Mouse (Mus musculus): ENCODE results near the gene Tsfm.
"Not testable (repeated sequence)": the region's sequence is repeated elsewhere in the genome, so short reads cannot be mapped to it uniquely, and the experiment has no call there.

Gene Tsfm

GRCm38 (mm10) chr10:127063913-127064870, 33.6 kb upstream of the Tsfm start:
- DNase-seq (ENCODE audit: low spot score in 2 of 2): no peak

GRCm38 (mm10) chr10:127063239-127063872, 32.7 kb upstream of the Tsfm start, which contains the start of gene Cdk4:
TSS of gene Cdk4 (plus strand) at chr10:127063534.
- peak; percentile 87 to 95 for DNase-seq (ENCODE audit: low spot score in 2 of 2)

- DNase-seq (ENCODE audit: low spot score in 2 of 2): no peak
Observed at GRCm38 (mm10) chr10:127062503-127062902, 31.9 kb upstream of the Tsfm start.

GRCm38 (mm10) chr10:127062101-127062500, 31.5 kb upstream of the Tsfm start:
- DNase-seq (ENCODE audit: low spot score in 2 of 2): not testable (repeated sequence)

GRCm38 (mm10) chr10:127061513-127061912, 30.9 kb upstream of the Tsfm start:
- DNase-seq (ENCODE audit: low spot score in 2 of 2): no peak

- DNase-seq (ENCODE audit: low spot score in 2 of 2): no peak
Observed at GRCm38 (mm10) chr10:127061085-127061484, 30.4 kb upstream of the Tsfm start.

- DNase-seq (ENCODE audit: low spot score in 2 of 2): peak in 1 of 2 experiments; percentile 69
Observed at GRCm38 (mm10) chr10:127059968-127060916, 29.6 kb upstream of the Tsfm start, which contains the start of gene March9. TSS of gene March9 (minus strand) at chr10:127060184.

- no peak for DNase-seq (ENCODE audit: low spot score in 2 of 2)
Observed at GRCm38 (mm10) chr10:127059174-127059967, 28.7 kb upstream of the Tsfm start.

GRCm38 (mm10) chr10:127058708-127059107, 28.1 kb upstream of the Tsfm start:
- no peak for DNase-seq (ENCODE audit: low spot score in 2 of 2)

GRCm38 (mm10) chr10:127058161-127058560, 27.5 kb upstream of the Tsfm start:
- peak; percentile 66 to 83 for DNase-seq (ENCODE audit: low spot score in 2 of 2)

GRCm38 (mm10) chr10:127056490-127056889, 25.9 kb upstream of the Tsfm start:
- no peak for DNase-seq (ENCODE audit: low spot score in 2 of 2)

GRCm38 (mm10) chr10:127055406-127055805, 24.8 kb upstream of the Tsfm start:
- DNase-seq (ENCODE audit: low spot score in 2 of 2): no peak

GRCm38 (mm10) chr10:127054646-127055045, 24.0 kb upstream of the Tsfm start:
- DNase-seq (ENCODE audit: low spot score in 2 of 2): peak in 1 of 2 experiments; percentile 39

- DNase-seq (ENCODE audit: low spot score in 2 of 2): no peak
Observed at GRCm38 (mm10) chr10:127050119-127050474, 19.5 kb upstream of the Tsfm start.

- no peak for DNase-seq (ENCODE audit: low spot score in 2 of 2)
Observed at GRCm38 (mm10) chr10:127049395-127050118, 18.9 kb upstream of the Tsfm start.

- DNase-seq (ENCODE audit: low spot score in 2 of 2): no peak
Observed at GRCm38 (mm10) chr10:127048608-127049394, 18.2 kb upstream of the Tsfm start.

GRCm38 (mm10) chr10:127047954-127048353, 17.3 kb upstream of the Tsfm start, which contains the start of gene Cyp27b1:
TSS of gene Cyp27b1 (plus strand) at chr10:127048250.
- DNase-seq (ENCODE audit: low spot score in 2 of 2): no peak

- DNase-seq (ENCODE audit: low spot score in 2 of 2): no peak
Observed at GRCm38 (mm10) chr10:127043187-127043586, 12.5 kb upstream of the Tsfm start.

GRCm38 (mm10) chr10:127042468-127043115, 12.0 kb upstream of the Tsfm start:
- DNase-seq (ENCODE audit: low spot score in 2 of 2): no peak

All from spleen, postnatal 10 days (tissue).